Mouse (Mus musculus) liver, embryonic 14.5 days (tissue): ENCODE measurements around the gene Ccnc. TPM values are rescaled to one million over a fixed set of nuclear protein-coding genes. Genes with fewer than 3 reads are reported as not detected.
A peak's percentile ranks its signal among the peaks of the same experiment; 100 is the strongest.

Source experiments
- ATAC-seq: fragments of 200-750 bp; cut with Nextera tagmentation; 2 replicates; pipeline ENCODE4 v1.8.0; 2017; ENCODE audit warnings: moderate number of reproducible peaks, mild to moderate bottlenecking, moderate library complexity; ENCODE audit not compliant: insufficient read depth
- DNase-seq, 3 experiments: peaks; one replicate each; pipeline ENCODE4 v3.0.0-alpha.2; 2012 to 2013; ENCODE audit warnings: low read depth in 3 of 3, low spot score in 3 of 3
- H3K27ac ChIP-seq: fragments of 300-500 bp; sonication (generic); 2 replicates; pipeline ENCODE4 v1.5.1; 2014; ENCODE audit warnings: moderate library complexity, mild to moderate bottlenecking, control low read depth, inconsistent platforms
- H3K27me3 ChIP-seq: fragments of 300-500 bp; sonication (generic); 2 replicates; pipeline ENCODE4 v1.6.1; 2014; ENCODE audit warnings: mild to moderate bottlenecking, low read length, moderate library complexity; ENCODE audit not compliant: control insufficient read depth, insufficient read depth
- H3K36me3 ChIP-seq: fragments of 300-500 bp; sonication (generic); replicated peaks from 2 replicates; pipeline ENCODE4 v1.6.1; 2014; ENCODE audit warnings: low read depth; ENCODE audit not compliant: control insufficient read depth, insufficient read depth
- H3K4me1 ChIP-seq, 2 experiments: fragments of 200-500 bp in 1 of 2; fragments of 300-500 bp in 1 of 2; sonication (generic) in 1 of 2; replicated peaks; 2 replicates each; pipeline ENCODE4 v1.6.1; 2012 to 2014; ENCODE audit warnings: antibody characterized with exemption in 1 of 2, inconsistent platforms in 1 of 2, low read length in 1 of 2; ENCODE audit not compliant: control insufficient read depth in 2 of 2, insufficient read depth in 2 of 2
- H3K4me2 ChIP-seq: fragments of 300-500 bp; sonication (generic); 2 replicates; pipeline ENCODE4 v1.6.1; 2014; ENCODE audit warnings: low read depth, mild to moderate bottlenecking, control low read depth, moderate library complexity
- H3K4me3 ChIP-seq, 2 experiments: fragments of 200-500 bp in 1 of 2; fragments of 300-500 bp in 1 of 2; sonication (generic) in 1 of 2; 2 replicates each; pipeline ENCODE4 v1.5.1; 2012 to 2014; ENCODE audit warnings: low read depth in 2 of 2, low read length in 2 of 2, mild to moderate bottlenecking in 2 of 2, control low read depth in 1 of 2, inconsistent platforms in 1 of 2, moderate library complexity in 1 of 2; ENCODE audit not compliant: insufficient read depth in 1 of 2
- H3K9ac ChIP-seq: fragments of 300-500 bp; sonication (generic); replicated peaks from 2 replicates; pipeline ENCODE4 v1.6.1; 2014; ENCODE audit warnings: mild to moderate bottlenecking, control low read depth, moderate library complexity
- H3K9me3 ChIP-seq: fragments of 300-500 bp; sonication (generic); 2 replicates; pipeline ENCODE4 v1.6.1; 2016; ENCODE audit warnings: low read length, mixed read lengths; ENCODE audit not compliant: control insufficient read depth
- CTCF ChIP-seq: IDR thresholded peaks from 2 replicates; pipeline ENCODE4 v1.5.1; 2016; ENCODE audit warnings: antibody characterized with exemption, low read depth, control low read depth
- EP300 ChIP-seq: IDR thresholded peaks from 2 replicates; pipeline ENCODE4 v1.6.1; 2016; ENCODE audit warnings: antibody characterized with exemption, low read depth
- WGBS: fragments of 180-500 bp; shearing (Covaris S2); extraction: QIAGEN DNeasy Blood & Tissue Kit; methylation state at CpG from one replicate; pipeline ENCODE4 v1.1.7; 2014; ENCODE audit not compliant: insufficient replicate concordance; 5-methylcytosine and 5-hydroxymethylcytosine counted together
- polyA plus RNA-seq, 2 experiments: library from polyadenylated mRNA; depleted of rRNA in 1 of 2; stranded (reverse) in 1 of 2; unstranded in 1 of 2; fragments of >200 nt; fragmentation: Nextera tagmentation in 1 of 2; extraction: Ambion mirVana in 1 of 2; gene quantifications; 2 replicates each; pipeline versions ENCODE4 v1.2.1 to v1.2.3; 2012 to 2014

Gene Ccnc
- polyA plus RNA-seq, 2 experiments: 6.4 to 25.3 TPM

GRCm38 (mm10) chr4:21761416-21762160 is 34.1 kb downstream of the Ccnc start:
- Histone ChIP-seq H3K9me3 (no peaks in the 10 kb centered on the region), H3K4me2 (no peak overlapping the region), H3K27me3 (no peaks in the 10 kb centered on the region), H3K9ac (no peak overlapping the region), H3K27ac (no peak overlapping the region), H3K4me3 (no peak overlapping the region), H3K4me1 (peaks cover 3 to 5% of the 10 kb centered on the region in 2 experiments; a peak in 2 of 4 replicates), H3K36me3 (peaks cover 3% of the 10 kb centered on the region)
- DNase-seq: no peak
- TF ChIP-seq EP300: no peak
- no peak for TF ChIP-seq CTCF
- WGBS: 81% methylated on average over 9 of the region's 9 CpGs
- ATAC-seq: no peak

- DNase-seq: no peak
- ATAC-seq: no peak
- Histone ChIP-seq H3K9ac (no peak overlapping the region), H3K4me1 (peaks cover 3 to 5% of the 10 kb centered on the region in 2 experiments; a peak in 2 of 4 replicates), H3K36me3 (peaks cover 3% of the 10 kb centered on the region), H3K4me2 (no peak overlapping the region), H3K9me3 (no peaks in the 10 kb centered on the region), H3K27ac (no peak overlapping the region), H3K4me3 (no peak overlapping the region), H3K27me3 (no peaks in the 10 kb centered on the region)
- TF ChIP-seq CTCF (no peak), EP300 (no peak)
- WGBS: 67% methylated on average over 4 of the region's 4 CpGs
These were observed 36.3 kb downstream of the Ccnc start for GRCm38 (mm10) chr4:21763827-21764226.

GRCm38 (mm10) chr4:21766171-21766862 is 38.8 kb downstream of the Ccnc start:
- Histone ChIP-seq H3K27me3 (no peaks in the 10 kb centered on the region), H3K4me3 (peak overlapping the region; percentile 80 to 90), H3K4me2 (peak overlapping the region; percentile 78), H3K9ac (peak overlapping the region; percentile 93), H3K9me3 (no peaks in the 10 kb centered on the region), H3K4me1 (peaks cover 3 to 6% of the 10 kb centered on the region in 2 experiments; a peak in 2 of 4 replicates), H3K36me3 (no peaks in the 10 kb centered on the region), H3K27ac (peak overlapping the region; percentile 53)
- WGBS: 22% methylated on average over 14 of the region's 14 CpGs
- DNase-seq (no peak), ATAC-seq (peak; percentile 64; the same call in 1 of the 2 replicates)
- TF ChIP-seq EP300: no peak
- no peak for TF ChIP-seq CTCF

GRCm38 (mm10) chr4:21766863-21767304 is 39.4 kb downstream of the Ccnc start, which contains the start of the genes Usp45 and Tstd3:
Gene Usp45 (plus strand): TSS chr4:21767156.
Gene Tstd3 (minus strand): TSS chr4:21767212.
- peak in 2 of 3 experiments; percentile 65 to 70 for DNase-seq
- Histone ChIP-seq H3K9me3 (no peaks in the 10 kb centered on the region), H3K27me3 (no peaks in the 10 kb centered on the region), H3K4me2 (peak within 1 kb of the TSS; percentile 78), H3K4me3 (peak within 1 kb of the TSS; percentile 80 to 90), H3K4me1 (peaks cover 3 to 6% of the 10 kb centered on the region in 2 experiments; a peak in 2 of 4 replicates), H3K9ac (peak within 1 kb of the TSS; percentile 93), H3K36me3 (no peaks in the 10 kb centered on the region), H3K27ac (peak within 1 kb of the TSS; percentile 53)
- 1% methylated on average over 17 of the region's 17 CpGs for WGBS
- TF ChIP-seq CTCF: peak; percentile 98
- no peak for TF ChIP-seq EP300
- ATAC-seq: peak; percentile 89

GRCm38 (mm10) chr4:21771064-21771463 is 43.6 kb downstream of the Ccnc start:
- 83% methylated on average over 1 of the region's 1 CpGs for WGBS
- Histone ChIP-seq H3K36me3 (no peaks in the 10 kb centered on the region), H3K9me3 (no peaks in the 10 kb centered on the region), H3K4me2 (no peak overlapping the region), H3K4me3 (no peak overlapping the region), H3K4me1 (peaks cover 4 to 10% of the 10 kb centered on the region in 2 experiments; a peak in 2 of 4 replicates), H3K27me3 (no peaks in the 10 kb centered on the region), H3K27ac (no peak overlapping the region), H3K9ac (no peak overlapping the region)
- DNase-seq: no peak
- ATAC-seq: no peak
- no peak for TF ChIP-seq CTCF
- TF ChIP-seq EP300: no peak
